Mouse (Mus musculus) left cerebral cortex, adult 9 months (tissue): ENCODE measurements at regions not wholly inside any gene's neighbourhood (a gene's known extent, or its start where the extent isn't known, plus 50 kb on each side); places are given as distances from the start of the nearest gene placed in this dataset.

Experiments
- DNase-seq, 2 experiments: peaks; one replicate each; pipeline ENCODE4 v3.0.0; 2022; ENCODE audit warnings: low spot score in 2 of 2

DNA sequence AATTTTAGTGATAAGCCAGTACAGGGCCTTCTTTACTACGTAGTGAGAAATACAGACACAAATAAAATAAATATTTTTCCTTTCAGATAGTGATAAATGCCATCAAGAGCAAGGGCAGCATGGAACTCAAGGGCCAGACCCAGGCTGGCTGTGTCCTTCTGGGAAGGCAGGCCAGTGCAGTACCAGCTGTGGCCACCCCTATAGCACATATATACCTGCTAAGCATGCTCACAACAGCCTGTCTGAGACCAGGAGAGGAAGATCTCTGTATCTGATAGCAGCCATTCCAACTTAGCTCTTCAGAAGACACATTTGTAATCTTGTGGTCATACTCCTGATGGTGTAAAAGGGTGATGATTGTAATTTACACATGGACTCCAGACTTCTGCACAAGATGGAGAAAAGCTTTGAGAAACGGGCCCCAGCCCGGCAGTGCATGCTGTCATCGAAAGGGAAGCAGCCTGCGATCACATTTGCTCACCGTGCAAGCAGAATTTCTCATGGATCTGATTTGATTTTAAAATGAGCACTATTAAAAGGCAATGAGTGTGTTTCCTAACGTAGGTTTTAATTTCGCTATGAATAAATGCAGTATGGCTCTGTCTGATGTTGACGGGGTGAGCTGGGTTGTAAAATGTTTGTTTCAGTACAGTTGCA lies 335.6 kb downstream of the Tmem38b start:
- DNase-seq = no peak

DNA sequence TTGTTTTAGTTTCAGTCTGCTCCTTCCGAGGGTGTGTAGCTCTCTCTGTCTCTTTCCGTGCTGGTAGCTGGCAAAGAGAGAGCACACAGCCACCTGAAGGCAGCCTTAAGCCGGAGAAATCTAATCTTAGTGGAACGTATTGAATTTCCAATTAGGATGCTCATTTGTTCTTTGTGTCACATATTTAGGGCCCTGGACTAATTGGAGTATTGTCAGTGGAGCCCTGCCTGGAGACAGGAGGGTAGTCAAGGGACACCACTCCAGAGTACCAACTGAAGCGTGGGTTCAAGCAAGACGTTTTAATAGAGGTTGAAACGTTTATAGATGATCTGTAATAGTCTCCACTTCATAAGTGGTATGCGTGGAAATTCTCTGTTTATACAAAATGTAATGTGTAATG lies 336.5 kb downstream of the Tmem38b start:
- no peak for DNase-seq

DNA sequence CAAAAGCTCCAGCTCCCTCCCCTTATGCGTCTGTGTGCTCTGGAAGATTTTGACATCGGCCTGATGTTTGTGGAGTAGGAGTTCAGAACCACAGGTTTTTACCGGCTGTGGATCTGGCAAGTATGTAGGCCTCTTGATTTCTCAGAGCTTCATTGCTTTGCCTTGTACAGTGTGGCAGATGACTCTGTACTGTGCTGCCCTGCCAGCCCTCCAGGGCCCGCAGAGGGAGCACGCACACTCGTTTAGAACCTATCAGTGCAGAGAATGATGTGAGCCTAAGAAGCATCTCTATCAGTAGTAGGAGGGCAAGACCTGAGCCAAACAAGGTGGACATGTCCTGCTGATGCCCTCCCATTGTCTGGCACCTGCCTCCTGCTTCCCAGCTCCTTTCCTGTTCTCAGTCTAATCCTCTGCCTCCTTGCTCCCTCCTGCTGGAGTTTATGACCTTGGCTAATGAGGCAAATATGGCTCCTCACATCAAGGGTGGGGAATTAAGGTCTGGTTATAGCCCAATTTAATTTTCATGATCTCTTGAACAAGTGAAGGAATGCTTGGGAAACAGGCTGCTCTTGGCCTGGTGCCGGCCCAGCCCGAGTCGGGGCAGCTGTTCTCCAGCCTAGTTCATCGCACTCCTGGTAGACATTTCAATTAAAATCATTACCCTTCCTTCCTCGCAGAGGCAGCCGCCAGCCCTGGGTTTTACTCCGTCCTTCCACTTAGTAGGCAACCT lies 344.5 kb downstream of the Tmem38b start:
- DNase-seq = no peak

DNA sequence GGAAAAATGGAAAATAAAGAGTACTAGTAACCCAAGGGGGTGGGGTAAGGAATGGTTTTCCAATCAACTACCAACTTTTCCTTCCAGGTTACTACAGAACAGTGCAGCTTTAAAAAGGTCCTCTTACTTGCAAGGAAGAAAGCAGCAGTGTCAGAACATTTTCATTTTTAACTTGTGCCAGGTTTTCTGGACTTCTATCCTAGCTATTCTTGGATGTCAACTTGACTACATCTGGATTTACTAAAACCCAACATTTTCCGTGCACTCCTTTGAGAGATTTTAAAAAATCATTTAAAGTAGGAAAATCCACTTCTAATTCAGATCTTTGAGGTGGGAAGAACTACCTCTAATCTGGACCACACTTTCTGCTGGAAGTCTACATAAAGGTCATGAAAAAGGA lies 358.4 kb downstream of the Tmem38b start:
- no peak for DNase-seq

DNA sequence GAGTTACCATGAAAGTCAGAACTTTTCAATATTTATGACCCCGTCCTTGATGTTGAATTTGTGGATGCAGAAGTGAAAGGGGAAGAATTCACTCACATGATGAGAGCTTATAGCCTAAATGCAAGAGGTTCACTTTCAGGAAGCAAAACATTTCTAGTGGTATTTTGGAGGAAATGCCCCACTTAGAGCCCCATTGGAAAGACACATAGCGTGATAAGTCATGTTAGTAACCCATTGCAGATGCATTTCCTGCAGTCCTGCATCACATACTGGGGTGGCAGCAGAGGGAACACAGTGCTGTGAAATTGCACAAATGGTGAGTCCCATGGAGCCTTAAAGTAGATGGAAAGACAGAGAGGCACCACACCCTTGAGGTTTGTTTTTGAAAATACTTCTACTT lies 369.9 kb downstream of the Tmem38b start:
- no peak for DNase-seq

DNA sequence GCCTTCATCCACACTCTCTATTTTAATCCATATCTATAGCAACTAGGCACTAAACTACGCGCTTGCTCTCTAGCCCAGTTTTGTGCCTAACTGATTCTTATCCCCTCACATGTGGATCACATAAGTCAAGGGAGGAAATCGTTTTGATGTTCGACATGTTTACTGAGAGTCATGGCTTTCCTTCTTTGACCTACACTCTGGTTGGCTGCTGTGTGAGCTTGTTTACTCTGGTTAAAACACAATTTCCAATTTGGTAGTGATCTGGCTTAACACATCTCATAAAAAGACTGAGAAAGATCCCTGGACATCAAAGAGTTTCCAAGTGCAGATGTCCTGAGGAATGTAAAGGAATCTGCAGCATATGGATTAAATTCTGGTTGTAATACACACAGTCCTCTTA lies 376.6 kb downstream of the Tmem38b start:
- DNase-seq = no peak

DNA sequence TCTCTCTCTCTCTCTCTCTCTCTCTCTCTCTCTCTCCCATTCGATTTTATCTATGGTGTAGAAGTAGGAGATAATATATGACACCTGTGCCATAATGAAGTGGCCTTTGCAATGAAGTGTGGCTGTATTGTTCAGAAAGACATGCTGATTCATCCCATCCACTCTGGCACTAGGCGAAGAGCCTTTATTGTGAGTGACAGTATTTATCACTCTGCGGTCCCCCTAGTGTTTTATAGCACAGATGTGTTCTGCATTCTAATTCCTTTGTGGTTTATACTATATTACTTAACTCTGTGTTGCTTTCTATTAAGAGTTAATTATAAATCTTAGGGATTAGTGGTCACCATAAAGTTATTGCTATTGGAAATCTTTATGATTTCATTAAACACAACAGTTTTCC lies 398.7 kb downstream of the Tmem38b start:
- DNase-seq = no peak
